Mouse (Mus musculus) testis, adult 2 months (tissue): ENCODE data around the gene Stk39.

Source experiments
- CTCF ChIP-seq: fragments of 200-500 bp; IDR thresholded peaks from 2 replicates; pipeline ENCODE4 v1.5.1; 2012; ENCODE audit warnings: low read depth, mild to moderate bottlenecking, inconsistent platforms, low read length, moderate library complexity; ENCODE audit not compliant: control insufficient read depth, insufficient read depth, insufficient replicate concordance
- POLR2A ChIP-seq: fragments of 200-500 bp; IDR thresholded peaks from 2 replicates; pipeline ENCODE4 v1.6.1; 2012; ENCODE audit warnings: low read depth, mild to moderate bottlenecking, inconsistent platforms, low read length, moderate library complexity; ENCODE audit not compliant: control insufficient read depth

DNA sequence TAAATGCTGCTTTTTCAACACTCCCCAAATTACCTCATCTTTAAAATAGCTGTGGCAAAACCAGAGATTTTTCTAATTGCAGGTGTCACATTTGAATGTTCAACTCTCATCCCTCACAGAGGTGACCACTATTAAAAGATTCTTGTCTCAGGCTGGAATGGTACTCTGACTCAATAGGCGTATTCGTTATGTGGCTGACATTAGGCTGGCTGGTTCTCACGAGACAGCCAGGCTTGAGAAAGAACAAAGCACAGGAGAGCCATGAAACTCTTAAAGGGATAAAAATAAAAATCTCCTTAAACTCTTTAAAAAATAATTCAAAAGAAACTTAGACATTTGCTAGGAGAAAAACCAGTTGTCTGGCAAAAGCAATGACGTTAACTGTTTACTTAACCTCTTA is 853 bp upstream of the Stk39 start:
- TF ChIP-seq POLR2A (no peak), CTCF (no peak)
